Mouse (Mus musculus): ENCODE results near the gene Catip. TPM values are rescaled to one million over a fixed set of nuclear protein-coding genes. Genes with fewer than 3 reads are reported as not detected.
"Not testable (repeated sequence)": the region's sequence is repeated elsewhere in the genome, so short reads cannot be mapped to it uniquely, and the experiment has no call there.

Gene Catip
- polyA plus RNA-seq, 2 experiments, result 0.73 to 4.2 TPM

DNA sequence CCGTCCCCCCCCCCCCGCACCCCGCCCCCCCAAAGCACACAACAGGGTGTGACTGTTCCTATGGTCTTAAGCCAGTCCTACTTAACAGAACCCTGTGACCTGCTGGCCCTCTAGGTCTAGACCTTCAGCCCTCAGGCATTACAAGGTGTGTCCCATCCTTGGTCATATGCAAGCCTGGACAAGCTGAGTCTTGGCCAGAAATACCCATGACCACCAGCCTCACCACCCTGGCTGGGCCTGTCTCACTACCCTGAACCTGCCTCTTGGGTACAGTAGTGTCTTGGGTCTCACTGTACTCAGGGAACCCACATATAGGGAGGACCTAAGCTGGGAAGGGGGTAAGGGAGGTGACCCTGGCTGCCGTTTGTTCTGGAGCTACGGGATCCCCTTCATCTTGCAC lies 23.9 kb upstream of the Catip start:
- H3K27me3 ChIP-seq (ENCODE audit: control insufficient read depth, insufficient read depth, low read length), result no peaks in the 10 kb centered on the region
- DNase-seq (ENCODE audit: low spot score), result no peak
- H3K9ac ChIP-seq (ENCODE audit: low read depth, low read length, severe bottlenecking), result no peak overlapping the region
- H3K4me1 ChIP-seq (ENCODE audit: control insufficient read depth, insufficient read depth, low read length), result peaks cover 18% of the 10 kb centered on the region
- no peak for TF ChIP-seq POLR2A (IDR thresholded peaks at IDR 0.05; ENCODE audit: borderline replicate concordance, extremely low read depth, insufficient read depth, insufficient read length)
- H3K27ac ChIP-seq (replicated peaks; ENCODE audit: low read depth, low read length), result no peak overlapping the region
- 0 out of 2 replicates have a peak, but pooled peaks cover 4% of the 10 kb centered on the region for H3K36me3 ChIP-seq (ENCODE audit: control insufficient read depth, insufficient read depth, low read length)
- no peak for ATAC-seq (ENCODE audit: low FRiP score, low read depth)
- H3K9me3 ChIP-seq (ENCODE audit: control insufficient read depth, low read length), result no peaks in the 10 kb centered on the region
- H3K4me2 ChIP-seq (replicated peaks; ENCODE audit: low read depth, low read length, severe bottlenecking), result no peak overlapping the region
- WGBS, result 81% methylated on average over 5 of the region's 5 CpGs
- H3K4me3 ChIP-seq (replicated peaks; ENCODE audit: low read length), result no peak overlapping the region

DNA sequence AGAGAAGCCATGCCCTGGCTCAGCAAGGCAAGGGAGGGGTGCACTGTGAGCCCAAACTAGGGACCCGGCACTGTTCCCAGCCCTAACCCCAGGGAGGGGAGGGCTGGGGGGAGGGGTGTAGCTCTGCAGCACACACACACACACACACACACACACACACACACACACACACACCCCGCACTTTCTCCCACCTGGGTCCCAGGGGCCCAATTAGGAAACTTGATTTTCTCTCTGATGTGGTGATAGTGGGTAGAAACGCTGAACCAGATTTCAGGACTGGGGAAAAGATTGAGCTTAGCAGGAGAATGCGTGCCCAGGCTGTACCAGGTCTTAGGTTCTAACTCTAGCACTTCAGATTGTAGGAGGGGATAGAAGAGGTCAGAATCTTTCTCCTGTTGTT lies 23.3 kb upstream of the Catip start:
- TF ChIP-seq POLR2A (IDR thresholded peaks at IDR 0.05; ENCODE audit: borderline replicate concordance, extremely low read depth, insufficient read depth, insufficient read length), result no peak
- DNase-seq (ENCODE audit: low spot score) (no peak), ATAC-seq (ENCODE audit: low FRiP score, low read depth) (no peak)
- Histone ChIP-seq H3K9ac (ENCODE audit: low read depth, low read length, severe bottlenecking) (no peak overlapping the region), H3K4me3 (replicated peaks; ENCODE audit: low read length) (no peak overlapping the region), H3K4me2 (replicated peaks; ENCODE audit: low read depth, low read length, severe bottlenecking) (no peak overlapping the region), H3K36me3 (ENCODE audit: control insufficient read depth, insufficient read depth, low read length) (0 out of 2 replicates have a peak, but pooled peaks cover 4% of the 10 kb centered on the region), H3K27ac (replicated peaks; ENCODE audit: low read depth, low read length) (no peak overlapping the region), H3K4me1 (ENCODE audit: control insufficient read depth, insufficient read depth, low read length) (peaks cover 12% of the 10 kb centered on the region), H3K27me3 (ENCODE audit: control insufficient read depth, insufficient read depth, low read length) (no peaks in the 10 kb centered on the region), H3K9me3 (ENCODE audit: control insufficient read depth, low read length) (no peaks in the 10 kb centered on the region)
- 48% methylated on average over 4 of the region's 4 CpGs for WGBS

DNA sequence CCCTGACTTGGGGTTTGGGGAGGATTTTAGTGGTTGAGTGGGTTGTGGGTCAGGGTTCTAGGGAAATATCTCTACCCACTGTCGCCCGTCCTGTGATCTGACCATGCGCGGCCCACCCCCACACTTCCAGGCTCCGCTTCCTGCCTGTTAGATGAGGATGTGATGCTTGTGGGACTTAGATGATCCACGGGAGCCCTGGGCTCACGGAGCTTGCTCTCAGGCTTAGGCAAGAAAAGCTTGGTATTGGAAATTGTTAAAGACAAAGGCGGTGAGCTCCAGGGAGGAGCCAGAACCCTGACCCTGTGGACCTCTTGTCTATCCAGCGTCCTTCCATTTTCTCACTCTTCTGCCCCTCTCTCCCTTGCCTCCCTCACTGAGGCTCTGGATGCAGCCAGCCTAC lies 22.0 kb upstream of the Catip start:
- H3K27ac ChIP-seq (replicated peaks; ENCODE audit: low read depth, low read length), result no peak overlapping the region
- 0 out of 2 replicates have a peak, but pooled peaks cover 4% of the 10 kb centered on the region for H3K36me3 ChIP-seq (ENCODE audit: control insufficient read depth, insufficient read depth, low read length)
- H3K4me3 ChIP-seq (replicated peaks; ENCODE audit: low read length), result no peak overlapping the region
- ATAC-seq (ENCODE audit: low FRiP score, low read depth) (no peak), DNase-seq (ENCODE audit: low spot score) (no peak)
- no peak overlapping the region for H3K9ac ChIP-seq (ENCODE audit: low read depth, low read length, severe bottlenecking)
- no peak for TF ChIP-seq POLR2A (IDR thresholded peaks at IDR 0.05; ENCODE audit: borderline replicate concordance, extremely low read depth, insufficient read depth, insufficient read length)
- no peaks in the 10 kb centered on the region for H3K9me3 ChIP-seq (ENCODE audit: control insufficient read depth, low read length)
- H3K4me2 ChIP-seq (replicated peaks; ENCODE audit: low read depth, low read length, severe bottlenecking), result no peak overlapping the region
- WGBS, result 92% methylated on average over 9 of the region's 9 CpGs
- H3K4me1 ChIP-seq (ENCODE audit: control insufficient read depth, insufficient read depth, low read length), result peaks cover 3% of the 10 kb centered on the region; the same call in 1 of the 2 replicates
- H3K27me3 ChIP-seq (ENCODE audit: control insufficient read depth, insufficient read depth, low read length), result no peaks in the 10 kb centered on the region

DNA sequence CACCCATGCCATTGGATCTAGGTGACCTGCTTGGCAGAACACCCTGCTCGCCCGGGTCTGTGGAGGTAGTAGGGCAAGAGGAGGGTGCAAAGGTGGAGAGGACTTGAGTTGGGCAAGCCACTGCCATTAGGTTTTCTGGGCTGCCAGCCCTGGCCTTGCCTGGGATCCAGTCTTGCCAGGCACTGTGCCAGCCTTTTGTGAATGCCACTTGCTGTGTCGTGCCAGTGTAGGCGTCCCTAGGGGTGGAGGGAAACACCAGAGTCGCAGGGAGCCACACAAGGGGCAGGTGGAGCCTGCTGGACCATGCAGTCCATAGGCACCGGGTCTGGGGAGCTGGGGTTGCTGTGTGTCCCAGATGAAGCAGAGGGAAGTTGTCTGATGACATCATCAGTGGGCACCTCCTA lies 21.5 kb upstream of the Catip start:
- DNase-seq (ENCODE audit: low spot score) (no peak), ATAC-seq (ENCODE audit: low FRiP score, low read depth) (no peak)
- Histone ChIP-seq H3K4me3 (replicated peaks; ENCODE audit: low read length) (no peak overlapping the region), H3K4me2 (replicated peaks; ENCODE audit: low read depth, low read length, severe bottlenecking) (no peak overlapping the region), H3K36me3 (ENCODE audit: control insufficient read depth, insufficient read depth, low read length) (0 out of 2 replicates have a peak, but pooled peaks cover 4% of the 10 kb centered on the region), H3K9ac (ENCODE audit: low read depth, low read length, severe bottlenecking) (no peak overlapping the region), H3K27ac (replicated peaks; ENCODE audit: low read depth, low read length) (no peak overlapping the region), H3K4me1 (ENCODE audit: control insufficient read depth, insufficient read depth, low read length) (no peaks in the 10 kb centered on the region), H3K27me3 (ENCODE audit: control insufficient read depth, insufficient read depth, low read length) (no peaks in the 10 kb centered on the region), H3K9me3 (ENCODE audit: control insufficient read depth, low read length) (no peaks in the 10 kb centered on the region)
- WGBS, result 95% methylated on average over 6 of the region's 6 CpGs
- TF ChIP-seq POLR2A (IDR thresholded peaks at IDR 0.05; ENCODE audit: borderline replicate concordance, extremely low read depth, insufficient read depth, insufficient read length), result no peak

DNA sequence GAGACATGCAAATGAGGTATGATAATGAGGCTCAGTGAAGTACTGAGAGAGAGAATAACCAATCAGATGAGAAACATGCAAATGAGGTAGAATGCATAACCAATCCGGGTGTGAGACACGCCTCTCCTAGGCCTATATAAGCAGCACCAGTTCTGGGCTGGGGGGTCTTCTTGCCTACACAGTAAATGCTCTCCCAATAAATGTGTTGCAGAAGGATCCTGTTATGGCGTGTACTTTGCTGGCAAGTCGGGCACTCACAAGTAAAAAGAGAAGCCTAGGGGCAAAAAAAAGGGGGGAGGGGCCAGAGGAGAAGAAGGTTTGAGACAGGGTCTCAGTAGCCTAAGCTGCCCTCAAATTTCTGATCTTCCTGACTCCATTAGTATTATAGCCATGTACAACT lies 20.9 kb upstream of the Catip start:
- not testable (repeated sequence) for H3K9ac ChIP-seq (ENCODE audit: low read depth, low read length, severe bottlenecking); H3K4me2 ChIP-seq (replicated peaks; ENCODE audit: low read depth, low read length, severe bottlenecking); H3K4me1 ChIP-seq (ENCODE audit: control insufficient read depth, insufficient read depth, low read length); H3K27ac ChIP-seq (replicated peaks; ENCODE audit: low read depth, low read length); H3K36me3 ChIP-seq (ENCODE audit: control insufficient read depth, insufficient read depth, low read length); H3K4me3 ChIP-seq (replicated peaks; ENCODE audit: low read length); H3K27me3 ChIP-seq (ENCODE audit: control insufficient read depth, insufficient read depth, low read length); ATAC-seq (ENCODE audit: low FRiP score, low read depth); DNase-seq (ENCODE audit: low spot score); H3K9me3 ChIP-seq (ENCODE audit: control insufficient read depth, low read length)
- WGBS, result 80% methylated on average over 4 of the region's 4 CpGs

DNA sequence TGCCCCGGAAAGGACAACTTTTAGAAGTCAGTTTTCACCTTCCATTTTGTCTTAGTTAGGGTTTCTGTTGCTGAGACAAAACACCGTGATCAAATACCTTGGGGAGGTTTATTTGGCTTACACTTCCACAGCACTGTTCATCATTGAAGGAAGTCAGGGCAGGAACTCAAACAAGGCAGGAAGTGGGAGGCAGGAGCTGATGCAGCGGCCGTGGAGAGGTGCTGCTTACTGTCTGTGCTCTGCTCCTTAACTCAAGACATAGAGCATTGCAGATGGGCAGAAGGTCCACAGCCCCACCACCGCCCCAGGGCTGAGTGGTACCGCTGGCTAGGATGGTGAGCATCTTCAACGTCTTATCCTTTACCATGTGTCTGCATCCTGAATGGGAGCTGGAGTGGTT lies 20.0 kb upstream of the Catip start:
- Histone ChIP-seq H3K27me3 (ENCODE audit: control insufficient read depth, insufficient read depth, low read length) (no peaks in the 10 kb centered on the region), H3K9ac (ENCODE audit: low read depth, low read length, severe bottlenecking) (no peak overlapping the region), H3K36me3 (ENCODE audit: control insufficient read depth, insufficient read depth, low read length) (0 out of 2 replicates have a peak, but pooled peaks cover 4% of the 10 kb centered on the region), H3K4me2 (replicated peaks; ENCODE audit: low read depth, low read length, severe bottlenecking) (no peak overlapping the region), H3K27ac (replicated peaks; ENCODE audit: low read depth, low read length) (no peak overlapping the region), H3K4me1 (ENCODE audit: control insufficient read depth, insufficient read depth, low read length) (no peaks in the 10 kb centered on the region), H3K4me3 (replicated peaks; ENCODE audit: low read length) (no peak overlapping the region), H3K9me3 (ENCODE audit: control insufficient read depth, low read length) (no peaks in the 10 kb centered on the region)
- ATAC-seq (ENCODE audit: low FRiP score, low read depth) (no peak), DNase-seq (ENCODE audit: low spot score) (no peak)
- TF ChIP-seq POLR2A (IDR thresholded peaks at IDR 0.05; ENCODE audit: borderline replicate concordance, extremely low read depth, insufficient read depth, insufficient read length), result no peak
- 84% methylated on average over 7 of the region's 7 CpGs for WGBS
